Mouse (Mus musculus) heart, postnatal 0 days (tissue): ENCODE results near the gene Tmem74b. TPM values are rescaled to one million over a fixed set of nuclear protein-coding genes. Genes with fewer than 3 reads are reported as not detected.
A peak's percentile ranks its signal among the peaks of the same experiment; 100 is the strongest.

Experiments
- ATAC-seq: fragments of 200-750 bp; cut with Nextera tagmentation; 2 replicates; pipeline ENCODE4 v1.8.0; 2017; ENCODE audit warnings: low read depth, moderate number of reproducible peaks, moderate library complexity; ENCODE audit not compliant: insufficient read depth
- DNase-seq: peaks from one replicate; pipeline ENCODE4 v3.0.0-alpha.2; 2016; ENCODE audit warnings: low spot score
- H3K27ac ChIP-seq: fragments of 300-500 bp; sonication (generic); 2 replicates; pipeline ENCODE4 v1.5.1; 2014; ENCODE audit warnings: low read depth, mild to moderate bottlenecking
- H3K27me3 ChIP-seq: fragments of 300-500 bp; sonication (generic); 2 replicates; pipeline ENCODE4 v1.6.1; 2014; ENCODE audit warnings: low read length, mixed read lengths; ENCODE audit not compliant: control insufficient read depth, insufficient read depth
- H3K36me3 ChIP-seq: fragments of 300-500 bp; sonication (generic); replicated peaks from 2 replicates; pipeline ENCODE4 v1.6.1; 2014; ENCODE audit warnings: low read length, mixed read lengths; ENCODE audit not compliant: control insufficient read depth, insufficient read depth
- H3K4me1 ChIP-seq: fragments of 300-500 bp; sonication (generic); 2 replicates; pipeline ENCODE4 v1.6.1; 2014; ENCODE audit warnings: antibody characterized with exemption; ENCODE audit not compliant: control insufficient read depth, insufficient read depth
- H3K4me2 ChIP-seq: fragments of 300-500 bp; sonication (generic); 2 replicates; pipeline ENCODE4 v1.6.1; 2014; ENCODE audit warnings: low read depth, mild to moderate bottlenecking, low read length, moderate library complexity
- H3K4me3 ChIP-seq: fragments of 300-500 bp; sonication (generic); 2 replicates; pipeline ENCODE4 v1.5.1; 2014; ENCODE audit warnings: low read depth, low read length
- H3K9ac ChIP-seq: fragments of 300-500 bp; sonication (generic); replicated peaks from 2 replicates; pipeline ENCODE4 v1.6.1; 2014; ENCODE audit warnings: low read depth, low read length, mixed read lengths
- H3K9me3 ChIP-seq: fragments of 300-500 bp; sonication (generic); replicated peaks from 2 replicates; pipeline ENCODE4 v1.6.1; 2016; ENCODE audit warnings: low read length; ENCODE audit not compliant: control insufficient read depth
- CTCF ChIP-seq: IDR thresholded peaks from 2 replicates; pipeline ENCODE4 v1.5.1; 2016; ENCODE audit warnings: antibody characterized with exemption, control low read depth, low read depth
- EP300 ChIP-seq: IDR thresholded peaks from 2 replicates; pipeline ENCODE4 v1.6.1; 2016; ENCODE audit warnings: antibody characterized with exemption, low read depth
- WGBS: fragments of 180-500 bp; shearing (Covaris S2); extraction: QIAGEN DNeasy Blood & Tissue Kit; methylation state at CpG from one replicate; pipeline ENCODE4 v1.1.7; 2014; 5-methylcytosine and 5-hydroxymethylcytosine counted together
- polyA plus RNA-seq: library from polyadenylated mRNA; unstranded; fragments of >200 nt; fragmentation: Nextera tagmentation; extraction: Ambion mirVana; gene quantifications from 2 replicates; pipeline ENCODE4 v1.2.1, GENCODE M21; 2015
- total RNA-seq: library from RNA; depleted of rRNA; stranded (reverse); fragments of >200 nt; gene quantifications from 2 replicates; pipeline ENCODE4 v1.2.3, GENCODE M21; 2014; ENCODE audit warnings: low replicate concordance

The Tmem74b gene
- total and polyA plus RNA-seq, 2 experiments from 2014 or later = 1.6 to 3.6 TPM

DNA sequence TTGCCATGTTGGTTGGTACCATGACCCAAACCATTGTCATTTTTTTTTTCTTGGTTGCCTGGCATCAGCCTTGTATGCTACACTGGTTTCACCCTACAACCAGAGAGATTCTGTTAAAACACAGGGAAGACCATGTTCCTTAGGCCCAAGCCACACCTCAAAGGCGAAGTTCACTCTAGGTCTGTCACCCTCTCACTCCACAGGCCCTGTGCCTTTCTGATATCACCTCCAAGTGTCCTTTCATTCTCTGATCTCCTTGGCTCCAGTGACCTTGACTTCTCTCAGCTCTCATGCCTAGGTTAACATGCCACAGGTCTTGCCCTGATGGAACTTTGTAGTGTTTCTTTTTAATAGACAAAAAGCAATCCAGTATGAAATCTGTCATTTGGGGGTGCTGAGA is 40.3 kb downstream of the Tmem74b start:
- ATAC-seq (no peak), DNase-seq (no peak)
- Histone ChIP-seq H3K9ac (no peak overlapping the region), H3K36me3 (no peaks in the 10 kb centered on the region), H3K4me2 (no peak overlapping the region), H3K4me3 (no peak overlapping the region), H3K9me3 (no peaks in the 10 kb centered on the region), H3K4me1 (peaks cover 12% of the 10 kb centered on the region; the same call in 1 of the 2 replicates), H3K27ac (no peak overlapping the region), H3K27me3 (no peaks in the 10 kb centered on the region)
- TF ChIP-seq CTCF = no peak
- TF ChIP-seq EP300 = no peak
- WGBS = 93% methylated on average over 1 of the region's 1 CpGs

DNA sequence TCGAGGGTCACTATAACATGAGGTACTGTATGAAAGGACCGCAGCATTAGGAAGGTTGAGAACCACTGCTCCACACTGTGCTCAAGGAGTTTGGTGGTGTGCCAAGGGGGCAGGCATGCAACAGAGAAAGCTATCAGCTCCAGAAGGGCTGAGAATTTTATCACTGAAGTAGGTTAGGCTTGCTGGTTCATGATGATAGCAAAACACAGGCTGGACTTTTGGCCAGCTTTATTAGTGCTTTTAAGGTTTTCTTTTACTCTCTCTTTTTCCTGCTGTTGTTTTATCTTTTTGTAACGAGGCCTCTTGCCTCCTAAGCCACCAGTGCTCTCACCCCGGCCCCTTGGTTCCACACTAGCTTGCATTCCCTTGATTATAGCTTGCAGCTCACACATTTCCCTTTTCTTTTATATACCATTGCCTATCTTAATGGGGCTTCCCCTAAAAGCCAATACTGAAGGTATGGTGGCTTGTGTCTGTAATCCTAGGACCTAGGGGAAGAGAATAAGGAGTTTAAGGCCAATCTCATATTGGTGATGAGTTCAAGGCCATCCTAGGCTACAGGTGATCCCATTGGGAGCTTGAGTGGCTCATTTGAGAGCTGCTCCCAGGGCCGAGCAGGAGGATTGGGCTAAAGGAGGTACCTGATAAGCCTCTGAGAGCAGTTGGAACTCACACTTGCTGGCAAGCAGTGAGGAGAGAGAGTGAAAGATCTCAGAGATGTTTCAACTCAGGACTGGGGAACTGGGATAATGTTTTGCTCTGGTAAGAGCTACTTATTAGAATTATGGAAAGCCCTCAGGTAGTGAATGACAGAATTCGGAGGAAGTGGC is 41.3 kb downstream of the Tmem74b start:
- H3K36me3 ChIP-seq = no peaks in the 10 kb centered on the region
- DNase-seq (no peak), ATAC-seq (no peak)
- H3K4me2 ChIP-seq = no peak overlapping the region
- no peak overlapping the region for H3K27ac ChIP-seq
- H3K4me1 ChIP-seq = peaks cover 12% of the 10 kb centered on the region; the same call in 1 of the 2 replicates
- 52% methylated on average over 6 of the region's 6 CpGs for WGBS
- H3K9ac ChIP-seq = no peak overlapping the region
- no peaks in the 10 kb centered on the region for H3K9me3 ChIP-seq
- TF ChIP-seq CTCF (no peak), EP300 (no peak)
- H3K27me3 ChIP-seq = no peaks in the 10 kb centered on the region
- no peak overlapping the region for H3K4me3 ChIP-seq

DNA sequence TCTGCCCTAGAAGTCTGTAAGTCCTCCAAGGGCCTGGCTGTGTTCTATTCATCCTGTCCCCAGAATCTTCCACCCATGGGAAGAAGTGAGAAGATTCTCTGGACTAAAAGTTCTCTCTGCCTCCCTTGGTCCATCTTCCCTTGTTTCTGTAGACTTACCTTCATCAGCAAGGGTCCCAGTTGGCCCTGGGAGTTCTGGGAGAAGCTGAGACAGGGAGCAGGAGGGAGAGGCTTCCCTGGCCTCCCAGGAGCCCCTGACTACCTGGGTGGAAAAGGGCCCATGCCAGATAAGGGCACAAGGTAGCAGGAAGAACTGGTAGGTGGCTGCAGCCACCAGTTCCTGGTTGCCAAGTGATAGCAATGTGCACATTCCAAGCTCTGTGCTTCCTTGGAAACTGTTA is 42.0 kb downstream of the Tmem74b start, which contains the start of gene Psmf1:
Gene Psmf1 (minus strand): TSS at position 342 of the 400 bp plus-strand sequence.
- H3K9ac ChIP-seq = no peak within 1 kb of the TSS
- H3K4me2 ChIP-seq = no peak within 1 kb of the TSS
- H3K4me3 ChIP-seq = no peak within 1 kb of the TSS
- no peak within 1 kb of the TSS for H3K27ac ChIP-seq
- H3K9me3 ChIP-seq = no peaks in the 10 kb centered on the region
- no peaks in the 10 kb centered on the region for H3K36me3 ChIP-seq
- DNase-seq (no peak), ATAC-seq (no peak)
- H3K4me1 ChIP-seq = peaks cover 12% of the 10 kb centered on the region; the same call in 1 of the 2 replicates
- TF ChIP-seq EP300 = no peak
- TF ChIP-seq CTCF = no peak
- no peaks in the 10 kb centered on the region for H3K27me3 ChIP-seq

DNA sequence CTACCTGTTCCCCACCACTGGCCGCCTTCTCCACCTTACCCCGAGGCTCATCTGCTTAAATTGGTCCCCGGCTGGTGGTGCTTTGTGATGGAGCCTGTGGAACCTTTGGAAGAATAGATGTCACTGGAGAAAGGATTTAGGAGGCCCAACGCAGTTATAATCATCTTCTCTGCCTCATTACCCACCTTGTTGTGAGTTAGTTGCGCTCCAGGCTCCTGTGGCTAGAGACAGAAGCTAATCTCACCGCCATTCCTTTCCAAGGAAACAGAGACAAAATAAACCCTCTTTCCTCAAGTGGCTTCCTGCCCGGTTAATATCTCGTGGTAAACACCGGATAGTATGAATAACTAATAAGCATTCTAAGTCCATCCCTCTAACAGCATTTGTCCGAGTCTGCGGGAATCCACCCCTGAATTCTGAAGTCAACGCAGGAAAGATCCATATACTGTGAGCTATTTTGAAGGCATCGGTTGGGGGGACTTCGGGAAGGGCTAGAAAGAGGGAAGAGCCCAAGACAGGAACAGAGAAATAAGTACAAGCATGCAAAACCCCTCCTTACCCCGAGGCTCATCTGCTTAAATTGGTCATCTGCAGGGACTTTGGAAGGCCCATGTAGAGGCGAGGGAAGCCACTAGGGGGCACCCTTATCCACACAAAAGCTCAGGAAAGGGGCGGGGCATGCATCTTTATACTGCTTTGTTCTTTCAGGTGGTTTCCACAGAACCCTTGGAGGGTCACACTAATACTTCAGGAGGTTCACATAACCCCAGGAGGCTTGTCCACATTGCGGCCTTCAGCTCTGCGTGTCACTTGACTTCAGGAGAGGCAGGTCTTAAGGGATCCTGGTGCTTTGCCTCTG is 46.3 kb downstream of the Tmem74b start:
- TF ChIP-seq EP300 = no peak
- TF ChIP-seq CTCF = peak; percentile 75
- ATAC-seq (no peak), DNase-seq (peak; percentile 44)
- no peaks in the 10 kb centered on the region for H3K36me3 ChIP-seq
- H3K27me3 ChIP-seq = no peaks in the 10 kb centered on the region
- no peak overlapping the region for H3K4me3 ChIP-seq
- no peak overlapping the region for H3K27ac ChIP-seq
- no peaks in the 10 kb centered on the region for H3K4me1 ChIP-seq
- WGBS = 35% methylated on average over 19 of the region's 19 CpGs
- no peak overlapping the region for H3K9ac ChIP-seq
- no peaks in the 10 kb centered on the region for H3K9me3 ChIP-seq
- no peak overlapping the region for H3K4me2 ChIP-seq

DNA sequence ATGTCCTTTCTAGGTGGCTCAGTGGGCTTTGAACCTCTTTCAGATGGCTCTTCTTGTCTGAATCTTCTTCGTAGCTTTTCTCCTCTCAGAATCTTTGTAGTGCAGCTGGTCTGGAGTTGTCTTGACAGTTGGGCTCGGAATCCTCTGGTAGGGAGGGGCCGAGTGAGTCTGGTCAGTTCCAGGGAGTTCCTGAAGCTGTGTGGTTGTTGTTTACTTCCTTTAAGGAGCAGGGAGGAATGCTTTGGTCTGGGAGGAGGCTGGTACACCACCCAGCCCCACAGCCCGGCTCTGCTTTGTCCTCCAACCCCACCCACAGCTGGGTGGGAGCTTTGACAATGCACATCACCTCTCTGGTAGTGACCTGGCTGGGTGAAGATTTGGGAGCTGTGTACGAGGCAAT is 49.5 kb downstream of the Tmem74b start:
- Histone ChIP-seq H3K4me1 (no peaks in the 10 kb centered on the region), H3K4me3 (no peak overlapping the region), H3K9me3 (no peaks in the 10 kb centered on the region), H3K27me3 (no peaks in the 10 kb centered on the region), H3K4me2 (no peak overlapping the region), H3K36me3 (no peaks in the 10 kb centered on the region), H3K27ac (no peak overlapping the region), H3K9ac (no peak overlapping the region)
- TF ChIP-seq CTCF = no peak
- no peak for TF ChIP-seq EP300
- no peak for ATAC-seq
- DNase-seq = no peak
- 61% methylated on average over 5 of the region's 5 CpGs for WGBS
